Comparison of ENCODE assay signal across 9 mouse cellular contexts in genomic region chr8:47691303-47691702, GRCm38 (mm10). TPM values are rescaled to one million over a fixed set of nuclear protein-coding genes. Genes with fewer than 3 reads are reported as not detected.
DNase-seq lines count a peak whose midpoint lies in the region; ATAC-seq and TF ChIP-seq lines count a peak whose summit lies in the region.
"Had no signal": no experiment of that assay in that cellular context is flagged by ENCODE, and none has a peak within 500 bp of the region (broad histone marks: within the 10 kb centered on the region; RNA-seq: fewer than 3 reads in every experiment).

No protein-coding gene starts in this region.

- in situ Hi-C loops in CH12.LX (cut with MboI; ENCODE audit: low pct_ligation_motif_present, low pct_unique_long_range_greater_than_20kb, low sequenced_read_pairs), result loop anchor here (25.0 kb wide), 1 partner anchor 304 kb away; no protein-coding TSS in a partner anchor

- peak overlapping the region; percentile 77 for H3K4me2 ChIP-seq in heart, embryonic 13.5 days
- H3K4me2 ChIP-seq in CH12.LX (ENCODE audit: insufficient read depth, low read depth, poor library complexity, severe bottlenecking), result peak overlapping the region; percentile 85
- no peak overlapping the region for H3K4me2 ChIP-seq in forebrain, embryonic 14.5 days (ENCODE audit: low read length)
- peak overlapping the region; percentile 59; the same call in 1 of the 2 replicates for H3K4me2 ChIP-seq in liver, embryonic 13.5 days

- H3K27me3 ChIP-seq in heart, embryonic 13.5 days (replicated peaks), result no peaks in the 10 kb centered on the region; the same call in 1 of the 2 replicates
- H3K27me3 ChIP-seq in CH12.LX (replicated peaks), result peaks cover 5% of the 10 kb centered on the region
- no peaks in the 10 kb centered on the region for H3K27me3 ChIP-seq in forebrain, embryonic 14.5 days (replicated peaks; ENCODE audit: control insufficient read depth, insufficient read depth, low read length)
- H3K27me3 ChIP-seq in liver, embryonic 13.5 days, result no peaks in the 10 kb centered on the region
- H3K27me3 ChIP-seq in thymus, adult 2 months (ENCODE audit: control insufficient read depth, insufficient read depth, low read length), result no peaks in the 10 kb centered on the region

- H3K4me1 ChIP-seq in heart, embryonic 13.5 days, result 0 out of 2 replicates have a peak, but pooled peaks cover 8% of the 10 kb centered on the region
- peaks cover 2 to 10% of the 10 kb centered on the region in 2 experiments; a peak in 3 of 4 replicates for H3K4me1 ChIP-seq in CH12.LX (ENCODE audit: control insufficient read depth in 1 of 2, insufficient read depth in 2 of 2)
- no peaks in the 10 kb centered on the region for H3K4me1 ChIP-seq in forebrain, embryonic 14.5 days (ENCODE audit: control insufficient read depth, insufficient read depth, low read length)
- H3K4me1 ChIP-seq in liver, embryonic 13.5 days (replicated peaks), result 0 out of 2 replicates have a peak, but pooled peaks cover 10% of the 10 kb centered on the region
- H3K4me1 ChIP-seq in thymus, adult 2 months (replicated peaks; ENCODE audit: control insufficient read depth, insufficient read depth, low read length), result peaks cover 5% of the 10 kb centered on the region

- H3K36me3 ChIP-seq in heart, embryonic 13.5 days, result no peaks in the 10 kb centered on the region
- H3K36me3 ChIP-seq in CH12.LX (replicated peaks in 1 of 2; ENCODE audit: control insufficient read depth in 1 of 2, insufficient read depth in 1 of 2, low read length in 1 of 2), result no peaks in the 10 kb centered on the region
- no peaks in the 10 kb centered on the region for H3K36me3 ChIP-seq in forebrain, embryonic 14.5 days (ENCODE audit: control insufficient read depth, insufficient read depth, low read length)
- no peaks in the 10 kb centered on the region for H3K36me3 ChIP-seq in liver, embryonic 13.5 days
- H3K36me3 ChIP-seq in thymus, adult 2 months (ENCODE audit: control insufficient read depth, insufficient read depth, low read length), result no peaks in the 10 kb centered on the region

- H3K9me3 ChIP-seq in heart, embryonic 13.5 days, result 0 out of 2 replicates have a peak, but pooled peaks cover 5% of the 10 kb centered on the region
- peaks cover 8% of the 10 kb centered on the region for H3K9me3 ChIP-seq in CH12.LX (replicated peaks; ENCODE audit: low read length)
- H3K9me3 ChIP-seq in forebrain, embryonic 14.5 days (replicated peaks; ENCODE audit: control insufficient read depth, low read length), result no peaks in the 10 kb centered on the region
- no peaks in the 10 kb centered on the region for H3K9me3 ChIP-seq in liver, embryonic 13.5 days (replicated peaks)

- TF ChIP-seq RAD21 in CH12.LX (IDR thresholded peaks at IDR 0.05; ENCODE audit: low read depth, low read length), result no peak

- 0 out of 2 replicates have a peak overlapping the region, but pooled peaks have one; percentile 59 for H3K27ac ChIP-seq in heart, embryonic 13.5 days (replicated peaks)
- no peak overlapping the region for H3K27ac ChIP-seq in CH12.LX (ENCODE audit: insufficient read depth, low read depth)
- no peak overlapping the region for H3K27ac ChIP-seq in forebrain, embryonic 14.5 days (ENCODE audit: low read depth, low read length)
- no peak overlapping the region for H3K27ac ChIP-seq in liver, embryonic 13.5 days
- no peak overlapping the region for H3K27ac ChIP-seq in thymus, adult 2 months (ENCODE audit: control insufficient read depth, insufficient read depth, low read length)

- H3K4me3 ChIP-seq in heart, embryonic 13.5 days, result peak overlapping the region; percentile 50
- H3K4me3 ChIP-seq in CH12.LX (replicated peaks in 1 of 3; ENCODE audit: low read depth in 2 of 3, low read length in 2 of 3, poor library complexity in 1 of 3), result no peak overlapping the region
- no peak overlapping the region for H3K4me3 ChIP-seq in forebrain, embryonic 14.5 days (ENCODE audit: low read depth, low read length)
- H3K4me3 ChIP-seq in liver, embryonic 13.5 days (replicated peaks), result no peak overlapping the region
- H3K4me3 ChIP-seq in thymus, adult 2 months (ENCODE audit: control insufficient read depth, insufficient read depth, low read length), result no peak overlapping the region

- WGBS in heart, embryonic 13.5 days, result 53% methylated on average over 7 of the region's 7 CpGs
- 32% methylated on average over 7 of the region's 7 CpGs for WGBS in forebrain, embryonic 14.5 days
- 57% methylated on average over 7 of the region's 7 CpGs for WGBS in liver, embryonic 13.5 days (ENCODE audit: insufficient replicate concordance)
- WGBS in thymus, adult 2 months, result 82% methylated on average over 7 of the region's 7 CpGs

- no peak for TF ChIP-seq CTCF in CH12.LX (conservative IDR thresholded peaks at IDR 0.05 in 1 of 2, IDR thresholded peaks at IDR 0.05 in 1 of 2; ENCODE audit: low read depth in 2 of 2, low read length in 2 of 2)
- no peak for TF ChIP-seq CTCF in thymus, adult 2 months (IDR thresholded peaks at IDR 0.05; ENCODE audit: borderline replicate concordance, control insufficient read depth, extremely low read depth, insufficient read depth, low read length, poor library complexity)

- no peak for TF ChIP-seq EP300 in CH12.LX (IDR thresholded peaks at IDR 0.05; ENCODE audit: low read length)

- no peak for TF ChIP-seq POLR2A in CH12.LX (IDR thresholded peaks at IDR 0.05; ENCODE audit: low read depth, low read length)
- no peak for TF ChIP-seq POLR2A in thymus, adult 2 months (IDR thresholded peaks at IDR 0.05; ENCODE audit: control insufficient read depth, extremely low read depth, insufficient read depth, low read length, poor library complexity)

- intact Hi-C loops in heart, postnatal 36 days (cut with DNase I), result loop anchor here (2.0 kb wide), 1 partner anchor 15 kb away; no protein-coding TSS in a partner anchor

- ATAC-seq in heart, embryonic 13.5 days (ENCODE audit: extremely low read depth, insufficient number of reproducible peaks, low FRiP score, low TSS enrichment), result no peak
- ATAC-seq in forebrain, embryonic 14.5 days, result no peak
- no peak for ATAC-seq in liver, embryonic 13.5 days (ENCODE audit: low read depth)

- no peak for DNase-seq in heart, postnatal 36 days
- DNase-seq in CH12.LX (ENCODE audit: extremely low read depth), result no peak
- DNase-seq in forebrain, embryonic 14.5 days (ENCODE audit: low spot score), result no peak
- DNase-seq in liver, embryonic 13.5 days, result no peak
- no peak for DNase-seq in thymus, adult 2 months
- no peak for DNase-seq in retina, postnatal 1 day
- DNase-seq in adrenal gland, adult (ENCODE audit: inconsistent age in 2 of 2, low spot score in 1 of 2), result no peak
- DNase-seq: cerebellum, adult 18-20 months had no signal

- dilution Hi-C loops in CH12.LX (cut with MboI; ENCODE audit: extremely low pct_ligation_motif_present, extremely low pct_unique_long_range_greater_than_20kb, low sequenced_read_pairs), result no loop called here

- H3K79me2 ChIP-seq in CH12.LX (replicated peaks; ENCODE audit: control insufficient read depth, extremely low read depth, insufficient read depth, poor library complexity, severe bottlenecking), result no peaks in the 10 kb centered on the region

- peak overlapping the region; percentile 79; the same call in 1 of the 2 replicates for H3K9ac ChIP-seq in heart, embryonic 13.5 days
- H3K9ac ChIP-seq in CH12.LX (ENCODE audit: insufficient read depth, low read depth), result no peak overlapping the region
- H3K9ac ChIP-seq in forebrain, embryonic 14.5 days (ENCODE audit: low read length), result 0 out of 2 replicates have a peak overlapping the region, but pooled peaks have one; percentile 41
- H3K9ac ChIP-seq in liver, embryonic 13.5 days, result no peak overlapping the region

TF ChIP-seq in CH12.LX, 34 proteins besides CTCF, POLR2A, EP300 and RAD21:
- TF ChIP-seq MAZ (IDR thresholded peaks at IDR 0.05; ENCODE audit: low read depth, low read length), result no peak
- no peak for TF ChIP-seq ZMIZ1 (IDR thresholded peaks at IDR 0.05; ENCODE audit: low read depth, low read length)
- no peak for TF ChIP-seq ELF1 (IDR thresholded peaks at IDR 0.05; ENCODE audit: low read depth, low read length)
- TF ChIP-seq RCOR1 (conservative IDR thresholded peaks at IDR 0.05; ENCODE audit: low read depth, low read length), result no peak
- no peak for TF ChIP-seq CHD2 (IDR thresholded peaks at IDR 0.05; ENCODE audit: low read length)
- TF ChIP-seq CHD1 (IDR thresholded peaks at IDR 0.05; ENCODE audit: low read depth, low read length), result no peak
- TF ChIP-seq MAFK (IDR thresholded peaks at IDR 0.05; ENCODE audit: insufficient replicate concordance, low read length), result no peak
- no peak for TF ChIP-seq NRF1 (IDR thresholded peaks at IDR 0.05; ENCODE audit: low read depth, low read length)
- TF ChIP-seq TBP (conservative IDR thresholded peaks at IDR 0.05; ENCODE audit: low read depth, low read length), result no peak
- TF ChIP-seq UBTF (IDR thresholded peaks at IDR 0.05; ENCODE audit: low read depth, low read length), result no peak
- no peak for TF ChIP-seq ETS1 (conservative IDR thresholded peaks at IDR 0.05; ENCODE audit: low read depth, low read length)
- TF ChIP-seq MXI1 (IDR thresholded peaks at IDR 0.05; ENCODE audit: low read depth, low read length), result no peak

RNA-seq across cellular contexts. Expression of gene Ing2, which starts 15.9 kb away (rescaled TPM):
- polyA plus RNA-seq in heart, embryonic 13.5 days (2015; fragmentation: Nextera tagmentation; extraction: Ambion mirVana), result 7.2 and 7.4 TPM in 2 replicates
- total RNA-seq in heart, postnatal 36 days (2021), result 1 to 10 TPM; 6.5 to 6.8 TPM
- 5.9 and 7.2 TPM in 2 replicates for total RNA-seq in CH12.LX (2012; rRNA removed)
- total RNA-seq in CH12.LX (2014; rRNA removed), result 16.8 and 21.4 TPM in 2 replicates
- polyA plus RNA-seq in CH12.LX (2012; ENCODE audit: insufficient read length, low read depth), result 22.0 and 25.1 TPM in 2 replicates
- polyA plus RNA-seq in forebrain, embryonic 14.5 days (2014; fragmentation: Nextera tagmentation; extraction: Ambion mirVana), result 5.8 and 10.1 TPM in 2 replicates
- polyA plus RNA-seq in liver, embryonic 13.5 days (2015; fragmentation: Nextera tagmentation; extraction: Ambion mirVana), result 8.6 and 9.9 TPM in 2 replicates
- 4.2 and 5.4 TPM in 2 replicates for polyA plus RNA-seq in thymus, adult 2 months (2012; rRNA removed)

RNA-seq across cellular contexts. Expression of gene Cdkn2aip, which starts 22.4 kb away (rescaled TPM):
- 15.9 and 16.9 TPM in 2 replicates for polyA plus RNA-seq in heart, embryonic 13.5 days (2015; fragmentation: Nextera tagmentation; extraction: Ambion mirVana)
- 1 to 10 TPM; 9.8 TPM for total RNA-seq in heart, postnatal 36 days (2021)
- total RNA-seq in CH12.LX (2012; rRNA removed) (6.7 and 8.7 TPM in 2 replicates), CH12.LX (2014; rRNA removed) (14.7 and 15.5 TPM in 2 replicates)
- 6.9 and 7.1 TPM in 2 replicates for polyA plus RNA-seq in CH12.LX (2012; ENCODE audit: insufficient read length, low read depth)
- polyA plus RNA-seq in forebrain, embryonic 14.5 days (2014; fragmentation: Nextera tagmentation; extraction: Ambion mirVana), result 45.4 and 49.3 TPM in 2 replicates
- polyA plus RNA-seq in liver, embryonic 13.5 days (2015; fragmentation: Nextera tagmentation; extraction: Ambion mirVana), result 13.5 and 16.1 TPM in 2 replicates
- polyA plus RNA-seq in thymus, adult 2 months (2012; rRNA removed), result 31.0 and 36.3 TPM in 2 replicates

Comparison
In these comparisons a context has a peak if more than half of its experiments do, and no peak if none do; other contexts are left out.
1. H3K9ac ChIP-seq: peak in heart, embryonic 13.5 days (single experiment) and forebrain, embryonic 14.5 days (single experiment); none in CH12.LX (single experiment) and liver, embryonic 13.5 days (single experiment).